Mouse (Mus musculus) brain, embryonic 14.5 days (tissue): ENCODE measurements around the gene Lbhd1. TPM values are rescaled to one million over a fixed set of nuclear protein-coding genes. Genes with fewer than 3 reads are reported as not detected.

Source experiments
- DNase-seq: peaks from one replicate; pipeline ENCODE4 v3.0.0-alpha.2; 2011; ENCODE audit warnings: low read depth
- CTCF ChIP-seq: fragments of 200-500 bp; IDR thresholded peaks from 2 replicates; pipeline ENCODE4 v1.5.1; 2012; ENCODE audit warnings: inconsistent platforms, mild to moderate bottlenecking, moderate library complexity, borderline replicate concordance; ENCODE audit not compliant: insufficient read depth, insufficient read length; ENCODE audit errors: extremely low read depth
- POLR2A ChIP-seq: fragments of 200-500 bp; IDR thresholded peaks from 2 replicates; pipeline ENCODE4 v1.6.1; 2012; ENCODE audit warnings: mild to moderate bottlenecking, inconsistent platforms, borderline replicate concordance; ENCODE audit not compliant: poor library complexity, insufficient read depth, insufficient read length, severe bottlenecking; ENCODE audit errors: extremely low read depth
- polyA plus RNA-seq: library from polyadenylated mRNA; depleted of rRNA; stranded (reverse); fragments of >200 nt; gene quantifications from 2 replicates; pipeline ENCODE4 v1.2.3, GENCODE M21; 2012; rRNA removed

Gene Lbhd1
- polyA plus RNA-seq, 1 experiment, result 5.5 TPM

GRCm38 (mm10) chr19:8929224-8930088, 45.9 kb downstream of the Lbhd1 start, which contains the start of the genes Rom1 and Eml3:
TSS of gene Rom1 (minus strand) at chr19:8929356.
TSS of gene Eml3 (plus strand) at chr19:8929552.
- 0 out of 2 replicates have a peak, but pooled peaks have one; percentile 25 for TF ChIP-seq CTCF
- no peak for TF ChIP-seq POLR2A
- DNase-seq, result peak; percentile 64

DNA sequence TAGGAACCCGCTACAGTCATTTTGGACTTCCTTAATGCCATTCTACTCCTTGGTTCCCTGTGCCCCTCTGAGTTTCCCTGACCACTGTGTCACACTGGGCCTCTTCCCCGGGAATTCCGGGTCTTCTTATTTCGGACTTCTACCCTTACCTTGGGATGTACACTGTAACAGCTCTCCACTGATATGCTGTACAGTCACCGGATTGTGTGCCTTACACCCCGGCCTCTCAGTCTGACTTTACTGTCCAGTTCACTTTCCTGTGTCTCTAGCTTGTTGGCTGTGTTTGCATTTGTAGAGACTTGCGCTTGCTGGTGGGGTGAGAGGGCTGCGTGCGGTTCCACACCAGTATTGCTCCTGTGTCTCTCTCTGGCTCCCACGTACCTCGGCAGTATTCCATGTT, 46.6 kb downstream of the Lbhd1 start:
- DNase-seq, result no peak
- TF ChIP-seq CTCF (no peak), POLR2A (no peak)

DNA sequence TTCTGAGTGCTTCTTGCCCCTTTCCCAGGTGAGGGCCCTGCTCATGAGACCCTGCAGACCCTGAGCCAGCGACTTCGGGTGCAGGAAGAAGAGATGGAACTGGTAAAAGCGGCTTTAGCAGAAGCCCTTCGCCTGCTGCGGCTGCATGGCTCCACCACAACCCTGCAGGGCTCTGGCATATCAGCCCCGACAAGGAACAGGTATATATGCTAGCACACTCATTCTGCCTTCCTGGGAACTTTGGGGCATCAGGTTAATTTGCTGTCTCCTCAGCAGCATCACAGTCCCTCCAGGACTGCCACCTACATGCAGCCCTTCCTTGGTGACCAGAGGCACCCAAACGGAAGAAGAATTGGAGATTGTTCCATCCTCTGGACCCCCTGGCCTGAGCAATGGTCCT, 47.2 kb downstream of the Lbhd1 start:
- DNase-seq, result no peak
- TF ChIP-seq CTCF (no peak), POLR2A (no peak)

DNA sequence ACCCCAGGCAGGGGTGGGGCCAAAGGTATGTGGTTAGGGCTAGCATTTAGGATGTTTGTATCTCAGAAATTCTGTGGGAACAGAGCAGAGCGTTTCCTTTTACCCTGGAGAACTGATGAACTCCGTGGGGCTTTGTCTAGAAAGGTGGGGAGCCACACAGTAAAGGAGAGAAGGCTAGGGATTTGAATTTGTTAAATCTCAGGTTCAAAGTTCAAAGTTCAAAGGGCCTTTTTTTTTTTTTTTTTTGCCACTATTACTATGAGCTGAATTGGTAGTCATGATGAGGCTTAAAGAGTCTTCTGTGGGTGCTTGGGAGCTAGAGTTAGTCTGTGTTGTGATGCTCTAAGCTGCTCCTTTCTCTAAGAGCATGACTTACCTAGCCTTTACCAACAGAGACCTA, 53.2 kb downstream of the Lbhd1 start:
- no peak for DNase-seq

DNA sequence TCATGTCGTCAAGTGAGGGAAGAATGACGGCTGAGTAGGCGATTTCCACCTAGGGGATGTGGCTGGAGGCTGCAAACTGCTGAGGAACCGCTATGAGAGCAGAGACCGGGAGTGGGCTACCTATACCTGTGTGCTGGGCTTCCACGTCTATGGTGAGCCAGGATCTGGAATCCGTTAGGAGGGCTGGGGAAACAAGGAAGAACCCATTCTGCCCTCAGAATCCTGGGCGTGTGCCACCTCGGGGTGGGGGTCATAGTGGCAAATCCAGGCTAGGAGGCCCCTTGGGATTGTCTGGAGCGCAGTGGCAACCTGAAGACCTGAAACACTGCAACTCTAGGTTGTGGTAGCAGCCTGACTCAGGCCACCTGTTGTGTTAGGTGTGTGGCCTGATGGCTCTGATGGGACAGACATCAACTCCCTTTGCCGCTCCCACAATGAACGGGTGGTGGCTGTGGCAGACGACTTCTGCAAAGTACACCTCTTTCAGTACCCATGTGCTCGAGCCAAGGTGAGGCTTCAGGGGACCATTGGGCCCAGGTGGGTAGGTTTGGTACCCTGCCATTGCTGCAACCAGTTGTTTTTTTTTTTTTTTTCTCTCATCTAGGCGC, 57.1 kb downstream of the Lbhd1 start:
- no peak for TF ChIP-seq POLR2A
- no peak for TF ChIP-seq CTCF
- DNase-seq, result no peak

More for the DNA sequence above, 53.2 kb downstream of the Lbhd1 start:
- TF ChIP-seq POLR2A (no peak), CTCF (no peak)

- no peak for DNase-seq
These were observed 57.6 kb downstream of the Lbhd1 start for GRCm38 (mm10) chr19:8941136-8941514.

DNA sequence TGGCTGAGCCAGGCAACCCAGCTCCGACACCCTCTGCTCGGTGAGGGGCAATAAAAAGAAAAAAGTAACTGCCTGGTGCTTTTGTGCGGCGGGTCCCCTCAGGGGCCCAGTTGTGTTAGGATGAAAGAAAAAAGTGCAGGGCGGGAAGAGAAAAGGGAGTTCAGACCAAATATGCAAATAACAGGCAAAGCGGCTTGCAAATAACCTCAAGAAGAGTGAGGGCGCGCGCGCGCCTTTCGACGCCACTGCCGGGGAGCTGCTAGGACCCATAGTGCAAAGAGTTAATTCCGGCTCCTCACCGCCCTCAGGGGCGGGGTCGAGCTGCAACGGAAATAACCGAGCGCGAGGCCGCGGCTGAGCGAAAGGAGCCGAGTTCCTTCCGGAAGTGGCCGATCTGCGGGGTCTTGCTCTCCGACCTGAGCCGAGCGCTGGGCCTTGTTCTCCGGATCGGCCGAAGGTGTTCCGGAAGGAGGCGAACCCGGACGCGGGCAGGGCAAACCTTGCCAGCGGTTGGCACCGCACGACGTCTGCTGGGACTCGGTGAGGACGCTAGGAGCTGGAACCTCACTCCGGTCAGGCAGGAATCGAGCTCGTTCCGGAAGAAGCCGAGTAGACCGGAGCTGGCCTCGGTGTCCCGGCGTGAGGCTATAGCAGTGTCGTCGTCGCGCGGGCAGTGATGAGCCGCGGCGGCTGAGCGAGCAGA, 58.1 kb downstream of the Lbhd1 start, which contains the start of gene Mta2:
Mta2 (plus strand) TSS at position 361 of the 703 bp plus-strand sequence.
- TF ChIP-seq POLR2A, result peak; percentile 20; the same call in 1 of the 2 replicates
- no peak for TF ChIP-seq CTCF
- peak; percentile 99 for DNase-seq

More at GRCm38 (mm10) chr19:8941136-8941514, 57.6 kb downstream of the Lbhd1 start:
- no peak for TF ChIP-seq CTCF
- TF ChIP-seq POLR2A, result no peak

Other genes with a start within 250 kb of the Lbhd1 start
- gene Chrm1, start 219.9 kb upstream of the Lbhd1 start, polyA plus RNA-seq, result 1.5 and 2.5 TPM in 2 replicates
- 147 and 159 TPM in 2 replicates for gene Slc3a2, start 160.4 kb upstream of the Lbhd1 start, polyA plus RNA-seq
- 57.3 and 65.8 TPM in 2 replicates for gene Wdr74, start 147.9 kb upstream of the Lbhd1 start, polyA plus RNA-seq
- 1.9 and 2.4 TPM in 2 replicates for gene 1700092M07Rik, start 143.0 kb upstream of the Lbhd1 start, polyA plus RNA-seq
- gene Stx5a, start 142.3 kb upstream of the Lbhd1 start, polyA plus RNA-seq, result 117 TPM in 2 replicates
- 176 and 264 TPM in 2 replicates for gene Nxf1, start 126.7 kb upstream of the Lbhd1 start, polyA plus RNA-seq
- 224 and 402 TPM in 2 replicates for gene Tmem223, start 112.7 kb upstream of the Lbhd1 start, polyA plus RNA-seq
- gene Tmem179b, start 109.3 kb upstream of the Lbhd1 start, polyA plus RNA-seq, result 25.4 and 37.6 TPM in 2 replicates
- 27.6 and 29.8 TPM in 2 replicates for gene Taf6l, start 97.3 kb upstream of the Lbhd1 start, polyA plus RNA-seq
- 112 and 163 TPM in 2 replicates for gene Polr2g, start 85.2 kb upstream of the Lbhd1 start, polyA plus RNA-seq
- gene Zbtb3, start 81.2 kb upstream of the Lbhd1 start, polyA plus RNA-seq, result 5.9 and 7.9 TPM in 2 replicates
- 53.6 and 57.3 TPM in 2 replicates for gene Ttc9c, start 64.4 kb upstream of the Lbhd1 start, polyA plus RNA-seq
- 59.9 and 85.5 TPM in 2 replicates for gene Hnrnpul2, start 63.7 kb upstream of the Lbhd1 start, polyA plus RNA-seq
- 1.1 TPM in 1 of 2 replicates, not detected in the other for gene AC129217.1, start 54.0 kb upstream of the Lbhd1 start, polyA plus RNA-seq
- 92.6 and 101 TPM in 2 replicates for gene Bscl2, start 46.3 kb upstream of the Lbhd1 start, polyA plus RNA-seq
- 187 and 233 TPM in 2 replicates for gene Gng3, start 44.5 kb upstream of the Lbhd1 start, polyA plus RNA-seq
- 0.90 and 1.4 TPM in 2 replicates for gene Lrrn4cl, start 33.0 kb upstream of the Lbhd1 start, polyA plus RNA-seq
- gene Ubxn1, start 12.2 kb upstream of the Lbhd1 start, polyA plus RNA-seq, result 105 and 111 TPM in 2 replicates
- 45.4 and 46.9 TPM in 2 replicates for gene Uqcc3, start 2.8 kb upstream of the Lbhd1 start, polyA plus RNA-seq
- not detected in 2 replicates for gene Gm49403, start 198 bp downstream of the Lbhd1 start, polyA plus RNA-seq
- gene 1810009A15Rik, start 5.1 kb downstream of the Lbhd1 start, polyA plus RNA-seq, result 43.0 and 52.4 TPM in 2 replicates
- gene Gm49416, start 5.2 kb downstream of the Lbhd1 start, polyA plus RNA-seq, result 0.23 and 0.33 TPM in 2 replicates
- gene Ints5, start 9.3 kb downstream of the Lbhd1 start, polyA plus RNA-seq, result 31.4 and 37.1 TPM in 2 replicates
- 155 and 182 TPM in 2 replicates for gene Ganab, start 14.3 kb downstream of the Lbhd1 start, polyA plus RNA-seq
- gene B3gat3, start 36.6 kb downstream of the Lbhd1 start, polyA plus RNA-seq, result 136 and 174 TPM in 2 replicates
- gene Rom1, start 45.6 kb downstream of the Lbhd1 start, polyA plus RNA-seq, result 2.4 and 2.5 TPM in 2 replicates
- gene Eml3, start 45.8 kb downstream of the Lbhd1 start, polyA plus RNA-seq, result 14.7 and 17.5 TPM in 2 replicates
- 35.1 and 57.9 TPM in 2 replicates for gene Mta2, start 58.1 kb downstream of the Lbhd1 start, polyA plus RNA-seq
- 25.3 and 31.5 TPM in 2 replicates for gene Tut1, start 70.1 kb downstream of the Lbhd1 start, polyA plus RNA-seq
- gene Eef1g, start 83.3 kb downstream of the Lbhd1 start, polyA plus RNA-seq, result 371 and 527 TPM in 2 replicates
- 2.5 and 6.0 TPM in 2 replicates for gene Ahnak, start 105.6 kb downstream of the Lbhd1 start, polyA plus RNA-seq
- not detected in 2 replicates for gene Scgb1a1, start 204.2 kb downstream of the Lbhd1 start, polyA plus RNA-seq